Mouse (Mus musculus): ENCODE measurements around the gene Peak1. TPM values are rescaled to one million over a fixed set of nuclear protein-coding genes. Genes with fewer than 3 reads are reported as not detected.

Peak1 gene
- total and polyA plus RNA-seq, 3 experiments, result 2.8 to 11.7 TPM; not detected in 1

GRCm38 (mm10) chr9:56241076-56241475 is 176.8 kb downstream of the Peak1 start:
- no peaks in the 10 kb centered on the region for H3K27me3 ChIP-seq (ENCODE audit: control insufficient read depth in 1 of 2, insufficient read depth in 2 of 2, low read length in 2 of 2)
- no peak for DNase-seq (ENCODE audit: low read depth, low spot score)
- no peaks in the 10 kb centered on the region for H3K4me1 ChIP-seq (ENCODE audit: control insufficient read depth in 1 of 2, insufficient read depth in 2 of 2, low read length in 2 of 2)
- no peaks in the 10 kb centered on the region for H3K79me2 ChIP-seq (ENCODE audit: control insufficient read depth, insufficient read depth, low read length, poor library complexity)
- TF ChIP-seq BHLHE40 (IDR thresholded peaks at IDR 0.05; ENCODE audit: borderline replicate concordance, low read depth, low read length), result no peak
- TF ChIP-seq MYC (IDR thresholded peaks at IDR 0.05; ENCODE audit: low read depth, low read length), result no peak
- TF ChIP-seq USF2 (IDR thresholded peaks at IDR 0.05; ENCODE audit: borderline replicate concordance in 1 of 2, insufficient read depth in 1 of 2, low read depth in 1 of 2, low read length in 2 of 2), result no peak
- no peak for TF ChIP-seq TAL1 (IDR thresholded peaks at IDR 0.05; ENCODE audit: low read length)
- H3K36me3 ChIP-seq (ENCODE audit: control insufficient read depth in 1 of 2, insufficient read depth in 2 of 2, low read length in 2 of 2), result no peaks in the 10 kb centered on the region; a peak in 1 of 4 replicates
- no peak overlapping the region for H3K27ac ChIP-seq (ENCODE audit: control insufficient read depth, low read depth, low read length)
- no peak overlapping the region for H3K9ac ChIP-seq (ENCODE audit: control insufficient read depth, low read depth, low read length, poor library complexity, severe bottlenecking)
- no peaks in the 10 kb centered on the region for H3K9me3 ChIP-seq (replicated peaks; ENCODE audit: insufficient read depth, low read length)
- no peak overlapping the region for H3K4me3 ChIP-seq (ENCODE audit: control insufficient read depth in 1 of 2, insufficient read depth in 1 of 2, low read depth in 2 of 2, low read length in 2 of 2)

- DNase-seq (ENCODE audit: low read depth, low spot score), result no peak
- no peak overlapping the region for H3K4me3 ChIP-seq (ENCODE audit: control insufficient read depth in 1 of 2, insufficient read depth in 1 of 2, low read depth in 2 of 2, low read length in 2 of 2)
- H3K27me3 ChIP-seq (ENCODE audit: control insufficient read depth in 1 of 2, insufficient read depth in 2 of 2, low read length in 2 of 2), result no peaks in the 10 kb centered on the region
- no peaks in the 10 kb centered on the region for H3K9me3 ChIP-seq (replicated peaks; ENCODE audit: insufficient read depth, low read length)
- H3K79me2 ChIP-seq (ENCODE audit: control insufficient read depth, insufficient read depth, low read length, poor library complexity), result no peaks in the 10 kb centered on the region
- no peak for TF ChIP-seq MAFK (IDR thresholded peaks at IDR 0.05; ENCODE audit: borderline replicate concordance, low read depth, low read length)
- no peak for TF ChIP-seq MEF2A (IDR thresholded peaks at IDR 0.05; ENCODE audit: extremely low read depth, insufficient replicate concordance, low read depth, low read length, poor library complexity, severe bottlenecking)
- TF ChIP-seq ZKSCAN1 (IDR thresholded peaks at IDR 0.05; ENCODE audit: low read depth, low read length), result no peak
- TF ChIP-seq MYB (IDR thresholded peaks at IDR 0.05; ENCODE audit: low read depth, low read length), result no peak
- TF ChIP-seq GATA1 (IDR thresholded peaks at IDR 0.05; ENCODE audit: low read depth, low read length), result no peak
- TF ChIP-seq RCOR1 (IDR thresholded peaks at IDR 0.05; ENCODE audit: low read depth, low read length), result no peak
- no peak for TF ChIP-seq UBTF (IDR thresholded peaks at IDR 0.05; ENCODE audit: borderline replicate concordance, insufficient read depth, low read depth, low read length)
- no peak for TF ChIP-seq BHLHE40 (IDR thresholded peaks at IDR 0.05; ENCODE audit: borderline replicate concordance, low read depth, low read length)
- no peak for TF ChIP-seq EP300 (IDR thresholded peaks at IDR 0.05; ENCODE audit: low read depth in 1 of 2, low read length in 2 of 2)
- no peak for TF ChIP-seq NRF1 (IDR thresholded peaks at IDR 0.05; ENCODE audit: insufficient read depth, low read depth, low read length, poor library complexity, severe bottlenecking)
- H3K4me1 ChIP-seq (ENCODE audit: control insufficient read depth in 1 of 2, insufficient read depth in 2 of 2, low read length in 2 of 2), result no peaks in the 10 kb centered on the region
- H3K9ac ChIP-seq (ENCODE audit: control insufficient read depth, low read depth, low read length, poor library complexity, severe bottlenecking), result no peak overlapping the region
- H3K27ac ChIP-seq (ENCODE audit: control insufficient read depth, low read depth, low read length), result no peak overlapping the region
- no peaks in the 10 kb centered on the region; a peak in 2 of 4 replicates for H3K36me3 ChIP-seq (ENCODE audit: control insufficient read depth in 1 of 2, insufficient read depth in 2 of 2, low read length in 2 of 2)
Observed at GRCm38 (mm10) chr9:56235871-56236298, 182.0 kb downstream of the Peak1 start.

GRCm38 (mm10) chr9:56235281-56235680 is 182.6 kb downstream of the Peak1 start:
- no peak overlapping the region for H3K4me3 ChIP-seq (ENCODE audit: control insufficient read depth in 1 of 2, insufficient read depth in 1 of 2, low read depth in 2 of 2, low read length in 2 of 2)
- no peaks in the 10 kb centered on the region for H3K27me3 ChIP-seq (ENCODE audit: control insufficient read depth in 1 of 2, insufficient read depth in 2 of 2, low read length in 2 of 2)
- no peak for TF ChIP-seq NRF1 (IDR thresholded peaks at IDR 0.05; ENCODE audit: insufficient read depth, low read depth, low read length, poor library complexity, severe bottlenecking)
- no peak for TF ChIP-seq E2F4 (IDR thresholded peaks at IDR 0.05; ENCODE audit: borderline replicate concordance, low read depth, low read length)
- no peak for TF ChIP-seq ZKSCAN1 (IDR thresholded peaks at IDR 0.05; ENCODE audit: low read depth, low read length)
- no peak for TF ChIP-seq TCF12 (IDR thresholded peaks at IDR 0.05; ENCODE audit: low read depth, low read length)
- no peak for TF ChIP-seq MXI1 (IDR thresholded peaks at IDR 0.05; ENCODE audit: low read depth, low read length)
- TF ChIP-seq SIN3A (IDR thresholded peaks at IDR 0.05; ENCODE audit: low read length), result no peak
- no peak for TF ChIP-seq ZNF384 (IDR thresholded peaks at IDR 0.05; ENCODE audit: low read depth, low read length)
- TF ChIP-seq RCOR1 (IDR thresholded peaks at IDR 0.05; ENCODE audit: low read depth, low read length), result no peak
- TF ChIP-seq POLR2AphosphoS2 (IDR thresholded peaks at IDR 0.05; ENCODE audit: low read length), result no peak
- no peak for TF ChIP-seq ZC3H11A (IDR thresholded peaks at IDR 0.05; ENCODE audit: low read depth, low read length)
- H3K4me1 ChIP-seq (ENCODE audit: control insufficient read depth in 1 of 2, insufficient read depth in 2 of 2, low read length in 2 of 2), result no peaks in the 10 kb centered on the region
- no peak overlapping the region for H3K9ac ChIP-seq (ENCODE audit: control insufficient read depth, low read depth, low read length, poor library complexity, severe bottlenecking)
- no peaks in the 10 kb centered on the region for H3K79me2 ChIP-seq (ENCODE audit: control insufficient read depth, insufficient read depth, low read length, poor library complexity)
- no peaks in the 10 kb centered on the region for H3K9me3 ChIP-seq (replicated peaks; ENCODE audit: insufficient read depth, low read length)
- no peak for DNase-seq (ENCODE audit: low read depth, low spot score)
- no peaks in the 10 kb centered on the region; a peak in 3 of 4 replicates for H3K36me3 ChIP-seq (ENCODE audit: control insufficient read depth in 1 of 2, insufficient read depth in 2 of 2, low read length in 2 of 2)
- no peak overlapping the region for H3K27ac ChIP-seq (ENCODE audit: control insufficient read depth, low read depth, low read length)

All from MEL (cell line).